ENCODE assay signal across 8 mouse cellular contexts in the genomic region with DNA sequence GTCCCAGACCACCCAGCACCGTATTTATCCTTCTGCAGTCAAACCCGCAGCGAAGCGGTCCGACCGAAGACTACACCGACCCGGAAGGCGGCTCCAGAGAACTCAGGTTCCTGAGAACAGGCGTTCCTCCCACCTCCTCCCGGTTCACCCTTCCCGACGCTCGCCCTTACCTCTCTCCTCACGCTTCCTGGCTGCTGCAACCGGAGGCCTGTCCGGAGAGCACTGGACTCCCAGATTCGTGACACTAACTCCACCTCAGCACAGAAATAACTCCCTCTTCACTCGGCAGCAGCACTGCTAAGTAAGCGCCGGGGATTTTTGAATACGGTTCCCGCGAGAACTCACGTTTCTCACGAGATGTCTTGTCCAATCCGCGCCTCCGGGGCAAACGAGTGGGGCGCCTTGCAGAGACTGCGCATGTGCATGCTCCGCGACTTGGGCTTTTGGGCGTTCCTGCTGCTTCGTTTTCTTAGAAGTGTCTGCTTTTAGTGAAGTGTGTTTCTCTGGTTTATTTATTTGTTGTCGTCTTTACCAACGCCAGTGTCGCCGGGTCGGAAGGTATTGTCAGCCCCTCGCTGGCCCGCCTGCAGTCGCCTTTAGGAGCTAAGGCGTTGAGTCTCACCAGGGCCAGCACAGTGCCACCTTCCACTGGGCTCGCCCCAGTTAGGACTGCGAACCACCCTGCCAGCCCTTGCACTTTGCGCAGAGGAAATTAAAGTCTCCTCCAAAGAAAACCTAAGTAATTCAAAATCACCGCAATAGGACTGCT. TPM values are rescaled to one million over a fixed set of nuclear protein-coding genes. Genes with fewer than 3 reads are reported as not detected.
DNase-seq lines count a peak whose midpoint lies in the region; ATAC-seq and TF ChIP-seq lines count a peak whose summit lies in the region.

A gene (minus strand): TSS at position 324 of the 769 bp plus-strand sequence.

- no peaks in the 10 kb centered on the region for H3K9me3 ChIP-seq in hindbrain, embryonic 14.5 days (ENCODE audit: control insufficient read depth, low read length)

- peak; percentile 70 for DNase-seq in Patski (ENCODE audit: low read depth, low spot score)
- peak; percentile 96 to 97 for DNase-seq in cerebellum, postnatal 14 days
- peak; percentile 89 to 96 for DNase-seq in frontal cortex, postnatal 14 days (ENCODE audit: low spot score in 2 of 2)
- DNase-seq in hindbrain, embryonic 14.5 days (ENCODE audit: low spot score): peak; percentile 98
- DNase-seq in layer of hippocampus, postnatal 36 days: peak; percentile 91 to 92
- DNase-seq in lung, postnatal 36 days: peak; percentile 98
- DNase-seq in retina, postnatal 1 day: peak; percentile 98
- DNase-seq in urinary bladder, adult 18-20 months (ENCODE audit: low spot score in 2 of 2): peak; percentile 91 to 96

- in situ Hi-C loops in Patski (cut with MboI; ENCODE audit: low pct_unique_long_range_greater_than_20kb): loop anchor here (25.0 kb wide), 1 partner anchor 1179 kb away; no protein-coding TSS in a partner anchor

- H3K27ac ChIP-seq in hindbrain, embryonic 14.5 days: 0 out of 2 replicates have a peak within 1 kb of the TSS, but pooled peaks have one; percentile 33

- H3K4me2 ChIP-seq in hindbrain, embryonic 14.5 days (replicated peaks): peak within 1 kb of the TSS; percentile 94

- H3K9ac ChIP-seq in hindbrain, embryonic 14.5 days: peak within 1 kb of the TSS; percentile 79

- peak within 1 kb of the TSS; percentile 75 for H3K4me3 ChIP-seq in hindbrain, embryonic 14.5 days (replicated peaks; ENCODE audit: low read length)

- under 1% methylated on average over 49 of the region's 49 CpGs for WGBS in hindbrain, embryonic 14.5 days

- H3K4me1 ChIP-seq in hindbrain, embryonic 14.5 days (replicated peaks; ENCODE audit: control insufficient read depth, insufficient read depth, low read length): peaks cover 15% of the 10 kb centered on the region; the same call in 1 of the 2 replicates

- H3K27me3 ChIP-seq in Patski: peaks cover 13% of the 10 kb centered on the region
- H3K27me3 ChIP-seq in hindbrain, embryonic 14.5 days (ENCODE audit: control insufficient read depth, insufficient read depth, low read length): no peaks in the 10 kb centered on the region

- TF ChIP-seq CTCF in Patski (IDR thresholded peaks at IDR 0.05): no peak

- ATAC-seq in Patski: peak; percentile 93
- ATAC-seq in hindbrain, embryonic 14.5 days (ENCODE audit: low FRiP score): peak; percentile 98

- POLR2A ChIA-PET in Patski (lab: Charles Lee): interaction anchor here (0.6 kb wide), 1 partner anchor 1276 kb away, joined by 3 read pairs; no protein-coding TSS in a partner anchor

- H3K36me3 ChIP-seq in hindbrain, embryonic 14.5 days (replicated peaks; ENCODE audit: control insufficient read depth, insufficient read depth): 0 out of 2 replicates have a peak, but pooled peaks cover 6% of the 10 kb centered on the region

- CTCF ChIA-PET in Patski (lab: Charles Lee): interaction anchor here (1.1 to 1.7 kb wide), 4 partner anchors 9 to 574 kb away, joined by 3 to 4 read pairs (median 3); no protein-coding TSS in a partner anchor

RNA-seq across cellular contexts. Expression of the gene that starts here (rescaled TPM):
- polyA plus RNA-seq in Patski (2021): 11.5 TPM
- 3.2 and 4.0 TPM in 2 replicates for polyA plus RNA-seq in hindbrain, embryonic 14.5 days (2014; fragmentation: Nextera tagmentation; extraction: Ambion mirVana)
- total RNA-seq in layer of hippocampus, postnatal 36 days (2021): under 1 TPM; 0.25 to 0.40 TPM

Comparison
In these comparisons a context has a peak if more than half of its experiments do, and no peak if none do; other contexts are left out.
1. Peak in every context shown above with its lines: DNase-seq, ATAC-seq, H3K4me3 ChIP-seq and H3K27ac ChIP-seq.
2. Peak in DNase-seq in layer of hippocampus, postnatal 36 days; RNA of the gene not detected or under 1 TPM.